Mouse (Mus musculus): ENCODE measurements around the gene Dgki.
A peak's percentile ranks its signal among the peaks of the same experiment; 100 is the strongest.

The Dgki gene

DNA sequence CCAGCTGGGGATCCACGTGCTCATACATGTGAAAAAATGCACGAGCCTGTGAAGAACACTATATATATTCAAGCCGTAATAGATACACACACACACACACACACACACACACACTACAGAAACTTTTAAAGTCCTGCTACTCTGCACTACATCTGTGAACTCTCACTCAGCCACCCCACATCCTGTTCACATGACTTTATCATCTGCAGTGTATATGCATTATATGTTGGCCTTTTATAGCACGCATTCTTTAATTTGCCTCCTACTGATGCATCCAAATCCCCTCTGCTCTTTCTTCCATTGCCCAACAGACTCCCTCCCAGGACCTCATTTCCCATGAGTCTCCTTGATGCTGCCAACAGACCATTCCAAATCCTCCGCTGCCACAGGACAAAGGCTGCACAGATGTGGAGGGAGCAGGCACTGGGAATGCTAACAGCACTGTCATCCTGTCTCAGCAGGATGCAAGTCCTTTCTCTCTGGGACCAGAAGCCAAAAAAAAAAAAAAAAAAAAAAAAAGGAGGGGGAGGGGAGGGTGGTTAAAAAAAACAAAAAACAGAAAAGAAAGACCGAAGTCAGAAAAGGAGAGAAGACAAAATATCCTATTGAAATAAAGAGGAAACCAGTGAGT lies 442.2 kb downstream of the Dgki start:
- DNase-seq (ENCODE audit: low read depth, low spot score) = no peak

DNA sequence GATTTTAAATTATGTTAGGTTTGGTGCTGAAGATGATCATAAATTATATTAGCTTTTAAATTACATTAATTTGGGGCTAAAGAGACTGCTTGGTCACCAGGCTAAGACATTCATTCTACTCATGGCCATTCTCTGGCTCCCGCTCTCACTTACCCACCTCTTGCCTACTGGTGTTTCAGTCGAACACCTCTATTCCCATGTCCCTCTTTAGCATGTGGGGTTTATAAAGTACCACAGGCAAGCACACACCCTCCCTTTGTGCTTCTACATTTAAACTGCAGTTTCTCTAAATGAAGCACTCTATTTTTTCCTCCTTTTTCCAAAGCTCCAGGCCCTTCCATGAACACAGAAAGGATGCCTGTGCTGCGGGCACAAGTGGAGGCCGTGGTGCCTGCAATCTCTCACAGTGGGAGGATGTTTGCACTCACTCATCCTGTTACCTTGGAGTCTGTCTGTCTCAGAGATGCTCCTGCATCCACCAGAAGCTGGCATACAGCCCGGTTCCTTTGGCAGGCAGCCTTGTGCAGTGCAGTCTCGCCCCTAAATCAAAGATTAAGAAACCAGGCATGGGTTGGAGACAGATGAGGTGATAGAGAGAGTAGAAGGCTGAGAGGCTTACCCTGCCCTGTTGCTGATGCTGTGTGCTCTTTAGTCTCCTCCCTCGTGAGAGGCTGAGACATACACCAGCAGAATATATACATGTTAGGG lies 449.4 kb downstream of the Dgki start:
- no peak for DNase-seq (ENCODE audit: low read depth, low spot score)

DNA sequence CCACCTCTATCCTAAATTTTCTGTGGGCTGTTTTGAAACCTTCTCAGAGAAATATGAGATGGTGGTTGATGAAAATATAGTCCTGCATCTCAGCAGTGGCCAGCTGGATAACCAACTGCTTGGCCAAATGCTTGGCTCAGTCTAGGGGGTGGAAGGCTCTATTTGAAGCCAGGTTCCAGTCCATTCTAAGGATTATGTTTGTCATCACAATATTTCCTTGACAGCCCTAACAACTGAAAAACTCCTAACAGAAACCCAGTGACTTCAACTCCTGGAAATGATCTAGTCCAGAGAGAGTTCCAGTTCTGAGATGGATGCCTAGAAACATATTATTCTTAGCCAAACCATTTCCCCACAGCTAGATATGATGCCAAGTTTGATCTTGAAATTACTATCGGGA lies 454.7 kb downstream of the Dgki start:
- peak; percentile 39 for DNase-seq (ENCODE audit: low read depth, low spot score)

DNA sequence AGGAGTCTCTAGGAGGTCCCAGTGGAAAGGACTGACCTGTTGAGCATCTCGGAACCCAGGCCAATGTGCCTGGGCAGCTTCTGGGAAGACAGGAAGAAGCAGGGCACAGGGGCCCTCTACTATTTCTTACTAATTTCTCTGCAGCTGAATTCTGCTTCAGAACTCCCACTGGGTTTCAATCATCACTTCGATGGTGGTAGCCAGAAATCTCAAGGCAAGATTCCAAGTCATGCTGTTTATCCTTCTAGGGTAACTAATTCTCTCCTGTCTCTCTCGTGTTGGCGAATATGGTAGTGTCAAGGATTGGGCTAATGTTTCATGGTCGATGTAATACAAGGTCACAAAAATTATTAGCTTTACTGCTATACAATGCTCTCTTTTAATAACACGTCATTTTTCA lies 455.7 kb downstream of the Dgki start:
- DNase-seq (ENCODE audit: low read depth, low spot score) = no peak

GRCm38 (mm10) chr6:36843031-36843488 lies 456.9 kb downstream of the Dgki start:
- DNase-seq (ENCODE audit: low read depth, low spot score) = no peak

DNA sequence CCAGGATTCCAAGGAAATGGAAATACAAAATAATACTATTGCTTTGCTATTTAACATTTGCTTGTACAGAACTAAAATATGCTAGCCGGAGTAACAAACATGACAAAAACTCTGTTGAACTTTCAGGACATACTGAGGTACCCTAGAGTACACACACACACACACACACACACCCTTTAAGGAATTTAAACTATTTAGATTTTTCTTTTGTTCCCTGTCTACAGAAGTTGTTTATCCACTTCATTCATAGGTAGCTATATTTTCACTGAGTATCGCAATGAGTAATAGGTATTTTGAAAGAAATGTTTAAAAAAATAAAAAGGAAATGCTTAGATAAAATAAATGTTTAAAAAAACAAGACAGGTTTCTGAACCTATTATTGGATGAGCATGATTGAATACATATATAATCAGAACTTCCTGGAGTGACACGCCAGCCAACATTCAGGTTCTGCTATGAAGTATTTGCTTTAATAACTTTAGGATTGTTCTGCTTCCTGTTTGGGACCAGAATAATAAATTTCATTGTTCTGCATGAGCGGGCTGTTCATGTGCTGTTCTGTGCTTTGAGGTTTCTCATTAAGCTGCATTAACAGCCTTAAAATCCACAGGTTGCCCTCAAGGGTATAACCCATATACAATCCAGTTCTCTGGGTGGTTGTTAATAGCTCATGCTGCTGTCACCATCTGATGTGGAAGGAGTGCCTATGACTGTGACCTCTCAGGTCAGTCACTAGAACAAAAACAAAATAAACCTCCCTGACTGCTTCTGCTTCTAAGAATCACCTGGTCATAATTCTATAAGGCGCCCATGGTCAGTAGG lies 457.7 kb downstream of the Dgki start:
- DNase-seq (ENCODE audit: low read depth, low spot score) = no peak

GRCm38 (mm10) chr6:36841701-36842100 lies 458.3 kb downstream of the Dgki start:
- no peak for DNase-seq (ENCODE audit: low read depth, low spot score)

- DNase-seq (ENCODE audit: low read depth, low spot score) = no peak
These were observed 458.8 kb downstream of the Dgki start for GRCm38 (mm10) chr6:36841174-36841573.

GRCm38 (mm10) chr6:36838747-36839146 lies 461.2 kb downstream of the Dgki start:
- no peak for DNase-seq (ENCODE audit: low read depth, low spot score)

DNA sequence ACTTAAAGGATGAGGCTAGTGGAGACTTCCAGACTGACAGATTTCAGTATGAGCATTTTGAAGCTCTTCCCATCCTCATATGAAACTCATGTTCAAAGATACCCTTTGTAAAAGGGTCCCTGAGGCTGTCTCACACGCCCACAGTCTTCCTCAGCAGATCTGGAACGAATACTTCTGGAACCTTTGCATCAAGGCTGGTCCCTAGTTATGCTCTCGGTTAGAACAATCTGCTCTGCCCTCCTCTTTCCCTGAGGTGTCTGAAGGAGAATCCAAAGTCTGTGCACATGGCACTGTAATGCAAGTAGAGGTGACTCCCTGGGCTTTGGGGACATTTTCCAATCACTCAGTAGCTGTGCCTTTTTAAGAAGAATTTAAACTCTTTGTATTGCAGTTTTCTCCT lies 464.6 kb downstream of the Dgki start:
- no peak for DNase-seq (ENCODE audit: low read depth, low spot score)

GRCm38 (mm10) chr6:36834695-36835265 lies 465.2 kb downstream of the Dgki start:
- no peak for DNase-seq (ENCODE audit: low read depth, low spot score)

GRCm38 (mm10) chr6:36832681-36833080 lies 467.3 kb downstream of the Dgki start:
- no peak for DNase-seq (ENCODE audit: low read depth, low spot score)

- DNase-seq (ENCODE audit: low read depth, low spot score) = no peak
These were observed 467.8 kb downstream of the Dgki start for GRCm38 (mm10) chr6:36832207-36832606.

DNA sequence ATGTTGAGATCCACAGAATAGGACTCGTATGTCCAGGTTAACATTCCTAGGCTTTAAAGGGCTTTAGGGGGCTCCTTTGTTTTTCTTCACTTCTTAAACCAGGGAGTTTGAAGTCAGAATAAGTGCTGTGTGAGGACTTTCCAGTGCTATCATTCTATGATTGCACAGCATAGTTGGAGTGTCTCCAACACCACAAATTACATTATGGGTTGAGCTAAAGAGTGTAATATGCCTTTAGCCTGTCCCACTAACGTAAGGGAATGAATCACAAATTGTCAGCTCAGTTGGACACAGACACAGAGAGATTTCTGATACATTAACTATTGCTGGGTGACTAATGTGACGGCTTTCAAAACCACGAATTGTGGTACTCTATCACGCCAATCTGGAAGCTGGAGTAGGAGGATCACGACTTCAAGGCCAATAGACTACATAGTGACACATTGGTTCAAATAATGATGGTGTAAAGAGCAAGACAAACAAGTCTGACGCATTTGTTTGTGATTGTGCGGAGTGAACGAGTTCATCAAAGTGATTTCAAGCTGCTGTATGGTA lies 469.5 kb downstream of the Dgki start:
- DNase-seq (ENCODE audit: low read depth, low spot score) = no peak

GRCm38 (mm10) chr6:36819784-36820050 lies 480.3 kb downstream of the Dgki start:
- peak; percentile 19 for DNase-seq (ENCODE audit: low read depth, low spot score)

DNA sequence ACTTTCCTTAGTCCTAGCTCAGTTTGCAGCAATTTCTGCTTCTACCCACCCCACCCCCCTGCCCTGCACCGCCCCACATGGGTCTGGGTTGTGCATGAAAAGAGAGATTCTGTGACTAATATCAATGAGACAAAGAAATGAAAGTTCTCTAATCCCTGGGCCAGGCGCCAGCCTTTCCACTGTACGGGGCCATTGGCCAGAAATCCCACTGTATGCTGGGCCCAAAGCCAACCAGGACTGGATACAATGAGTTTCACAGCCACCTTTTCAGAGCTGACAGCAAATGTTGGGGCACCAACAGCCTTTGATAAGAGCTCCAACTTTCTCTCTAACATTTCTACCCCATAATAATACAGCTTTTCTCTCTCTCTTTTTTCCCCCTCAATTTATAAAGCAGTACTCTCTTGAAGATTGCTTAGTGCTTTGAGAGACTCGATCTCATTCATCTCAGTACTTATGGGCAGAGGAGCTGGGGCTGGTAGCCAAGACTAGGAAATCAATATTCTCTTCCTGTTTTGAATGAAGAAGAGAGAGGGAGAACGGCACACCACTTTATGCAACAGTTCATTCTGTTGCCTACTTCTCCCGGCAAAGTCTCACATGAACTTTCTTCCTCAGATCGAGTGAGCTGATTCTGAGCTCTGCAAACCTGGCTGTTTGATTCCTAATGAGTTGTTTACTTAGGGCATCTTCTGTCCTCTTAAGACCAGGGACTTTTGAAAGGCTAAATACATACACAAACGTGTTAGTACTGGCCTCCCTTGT lies 480.8 kb downstream of the Dgki start:
- DNase-seq (ENCODE audit: low read depth, low spot score) = peak; percentile 33

DNA sequence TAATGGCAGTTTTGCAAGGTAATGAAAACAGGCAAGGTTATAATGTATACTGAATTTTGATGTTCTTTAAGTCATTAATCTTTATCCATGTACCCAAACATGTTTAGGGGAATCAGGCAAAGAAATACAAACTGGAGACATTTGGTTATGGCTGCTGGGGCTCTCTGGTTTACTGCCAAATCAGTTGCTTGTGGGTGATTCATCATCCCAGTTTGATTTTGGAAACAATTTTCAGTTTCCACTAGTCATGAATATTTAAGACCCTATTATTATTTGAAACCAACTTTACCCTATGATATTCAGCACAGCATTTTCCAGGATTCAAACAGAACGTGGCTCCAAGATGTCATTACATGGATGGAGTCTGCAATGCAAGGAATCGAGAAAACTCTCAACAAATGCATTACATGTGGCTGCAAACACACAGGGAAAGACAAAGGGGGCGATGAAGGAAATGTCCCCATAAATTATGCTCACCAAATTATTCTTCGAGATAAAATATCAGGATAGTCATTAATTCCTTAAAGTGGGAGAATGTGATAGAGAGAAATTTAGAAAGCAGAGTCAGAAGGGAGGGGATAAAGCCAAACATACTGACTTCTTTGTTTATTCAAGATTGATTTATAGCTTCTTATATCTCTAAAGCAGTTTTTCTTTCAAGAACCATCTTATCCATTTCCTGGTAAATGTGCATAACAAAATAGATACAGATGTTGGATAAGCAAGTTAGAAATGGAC lies 481.5 kb downstream of the Dgki start:
- no peak for DNase-seq (ENCODE audit: low read depth, low spot score)

GRCm38 (mm10) chr6:36816666-36817065 lies 483.3 kb downstream of the Dgki start:
- no peak for DNase-seq (ENCODE audit: low read depth, low spot score)

DNA sequence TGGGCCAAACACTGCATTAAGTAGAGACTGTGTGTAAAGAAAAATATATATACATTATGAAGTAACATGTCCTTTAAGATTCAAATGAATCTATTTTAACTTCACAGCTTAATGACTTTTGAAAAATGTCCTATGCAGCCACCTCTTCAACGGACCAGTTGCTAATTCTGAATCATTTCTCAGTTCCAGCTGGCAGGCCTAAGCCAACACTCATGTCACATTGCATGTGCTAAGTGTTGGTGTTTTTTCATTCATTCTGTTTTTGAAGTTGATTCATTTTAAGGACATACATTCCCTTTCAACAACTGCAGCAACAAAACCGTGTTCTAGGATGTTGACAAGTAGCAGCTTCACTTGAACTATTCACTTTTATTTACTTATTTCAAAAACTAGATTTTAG lies 484.0 kb downstream of the Dgki start:
- no peak for DNase-seq (ENCODE audit: low read depth, low spot score)

DNA sequence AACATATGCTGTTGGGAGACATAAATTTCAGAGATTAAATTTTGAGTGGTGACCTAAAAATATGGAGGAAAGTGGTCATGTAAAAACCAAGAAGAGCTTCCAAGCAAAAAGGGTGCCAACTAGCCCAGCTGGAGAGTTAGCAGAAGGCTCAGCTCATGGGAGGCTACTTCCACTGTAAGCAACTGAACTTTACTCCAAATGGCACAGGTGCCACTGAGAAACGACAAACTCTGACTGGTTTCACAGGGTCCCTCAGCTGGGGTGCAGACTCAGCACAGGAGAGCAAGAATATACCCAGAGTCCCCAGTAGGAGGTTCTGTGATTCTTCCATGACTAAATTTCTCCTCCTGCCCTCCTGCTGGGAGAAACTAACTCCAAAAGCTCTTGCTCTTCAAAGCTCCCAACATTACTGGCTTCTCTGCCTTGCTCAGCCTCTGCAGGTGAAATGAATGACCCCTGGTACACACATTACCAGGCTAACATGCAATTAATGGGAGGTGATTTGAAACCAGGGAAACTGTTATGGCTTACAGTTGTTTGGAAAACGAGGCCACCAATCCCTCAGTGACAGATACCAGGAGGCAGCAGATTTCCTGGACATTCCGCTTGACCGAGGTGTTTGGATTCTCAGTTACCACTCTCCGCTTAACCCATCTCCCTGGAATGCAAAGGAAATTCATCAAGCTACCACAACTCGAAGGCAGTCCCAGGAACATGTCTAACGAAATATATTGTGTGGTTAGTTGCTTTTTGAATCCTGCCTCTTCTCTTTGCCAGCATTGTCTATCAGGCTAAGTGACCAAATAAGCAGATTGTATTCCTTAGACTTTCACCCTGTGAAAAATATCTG lies 487.1 kb downstream of the Dgki start:
- no peak for DNase-seq (ENCODE audit: low read depth, low spot score)
